Mouse (Mus musculus) layer of hippocampus, postnatal 36 days (tissue): ENCODE data around the gene Babam1. TPM values are rescaled to one million over a fixed set of nuclear protein-coding genes. Genes with fewer than 3 reads are reported as not detected.

Source experiments
- DNase-seq, 2 experiments: peaks; one replicate each; pipeline ENCODE4 v3.0.0; 2022
- total RNA-seq, 2 experiments: library from RNA; stranded (reverse); gene quantifications; 2 replicates each; pipeline ENCODE4 v1.2.3; 2021

The Babam1 gene
- 10 to 100 TPM; 92.1 to 93.4 TPM for total RNA-seq

DNA sequence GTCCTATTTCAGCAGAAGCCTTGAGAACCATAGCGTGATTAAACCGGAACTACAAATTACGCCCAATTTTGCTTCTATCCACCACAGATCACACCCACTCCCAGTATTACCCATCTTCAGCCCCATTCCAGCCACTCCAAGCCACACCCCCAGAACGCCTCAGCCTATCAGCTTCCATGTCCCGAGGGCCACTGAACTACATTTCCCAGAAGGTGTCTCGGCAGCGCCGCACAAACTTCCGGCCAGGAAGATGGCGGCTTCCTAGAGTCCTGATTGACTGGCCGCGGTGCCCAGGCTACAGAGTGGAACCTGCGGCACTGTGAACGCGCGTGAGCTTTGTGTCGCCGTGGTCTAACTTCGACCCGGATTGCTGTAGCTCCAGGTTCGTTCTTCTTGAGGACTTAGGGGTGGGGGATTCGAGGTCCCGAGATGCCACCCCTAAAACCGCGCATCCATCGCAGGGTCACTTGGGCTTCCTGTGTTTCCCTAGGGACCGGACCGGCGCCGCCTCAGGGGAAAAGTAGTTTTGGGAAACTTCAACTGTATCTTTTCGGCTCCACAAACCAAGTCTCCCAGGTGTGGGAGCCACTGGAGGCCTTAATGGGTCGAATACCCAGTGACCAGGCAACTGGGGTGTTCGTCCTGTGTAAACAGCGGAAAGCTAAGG is at the start of gene Babam1:
TSS of gene Babam1 (plus strand) at position 223 of the 667 bp plus-strand sequence.
- DNase-seq = peak; percentile 92

DNA sequence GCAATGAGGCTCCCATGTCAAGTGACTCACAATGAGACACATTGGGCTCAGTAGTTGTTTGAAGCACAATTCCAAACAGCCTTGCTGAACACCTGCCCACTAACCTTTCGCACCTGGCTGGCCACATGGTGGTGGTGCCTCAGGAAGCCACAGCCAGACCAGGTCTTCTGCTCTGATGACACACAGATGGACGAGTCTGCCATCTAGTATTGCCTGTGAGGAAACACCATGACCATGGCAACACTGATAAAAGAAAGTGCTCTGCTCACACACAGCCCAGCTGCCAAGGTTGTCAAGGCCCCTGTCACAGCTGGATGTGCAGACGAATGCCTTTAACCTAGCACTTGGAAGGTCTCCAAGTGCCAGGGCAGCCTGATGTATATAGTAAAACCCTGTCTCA is 45.5 kb upstream of the Babam1 start:
- DNase-seq = no peak

DNA sequence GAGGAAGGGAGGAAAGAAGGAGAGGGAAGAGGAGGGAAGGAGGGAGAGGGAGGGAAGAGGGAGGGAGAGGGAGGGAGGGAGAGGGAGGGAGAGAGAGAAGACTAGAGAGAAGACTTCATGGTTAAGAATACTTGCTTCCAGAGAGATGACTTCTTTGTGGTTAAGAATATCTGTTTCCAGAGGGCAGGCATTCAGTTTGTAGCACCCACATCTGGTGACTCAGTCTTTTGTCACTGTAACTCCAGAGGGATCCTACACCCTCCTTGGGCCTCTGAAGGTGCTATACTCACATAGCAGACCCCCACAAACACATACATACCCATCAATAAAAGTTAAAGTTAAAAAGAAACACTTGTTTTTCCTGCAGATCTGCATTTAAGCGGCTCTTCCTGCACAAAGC is 45.1 kb upstream of the Babam1 start:
- DNase-seq = no peak

DNA sequence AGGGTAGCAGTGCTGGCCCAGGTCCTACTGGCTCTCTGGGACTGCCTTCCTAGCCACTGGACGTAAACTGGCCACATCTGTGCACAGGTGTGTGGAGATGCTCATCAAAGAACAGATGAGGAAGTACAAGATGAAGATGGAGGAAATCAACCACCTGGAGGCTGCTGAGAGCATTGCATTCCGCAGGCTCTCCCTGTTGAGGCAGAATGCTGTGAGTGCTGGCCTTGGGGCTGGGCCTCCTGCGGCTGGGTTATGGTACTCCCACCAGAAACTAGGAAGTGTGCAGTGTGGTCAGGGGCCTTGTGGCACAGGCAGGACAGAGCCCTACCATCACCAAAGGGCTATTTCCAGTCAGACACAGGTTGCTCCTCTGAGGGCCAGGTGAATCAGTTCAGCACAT is 38.6 kb upstream of the Babam1 start:
- DNase-seq = no peak

DNA sequence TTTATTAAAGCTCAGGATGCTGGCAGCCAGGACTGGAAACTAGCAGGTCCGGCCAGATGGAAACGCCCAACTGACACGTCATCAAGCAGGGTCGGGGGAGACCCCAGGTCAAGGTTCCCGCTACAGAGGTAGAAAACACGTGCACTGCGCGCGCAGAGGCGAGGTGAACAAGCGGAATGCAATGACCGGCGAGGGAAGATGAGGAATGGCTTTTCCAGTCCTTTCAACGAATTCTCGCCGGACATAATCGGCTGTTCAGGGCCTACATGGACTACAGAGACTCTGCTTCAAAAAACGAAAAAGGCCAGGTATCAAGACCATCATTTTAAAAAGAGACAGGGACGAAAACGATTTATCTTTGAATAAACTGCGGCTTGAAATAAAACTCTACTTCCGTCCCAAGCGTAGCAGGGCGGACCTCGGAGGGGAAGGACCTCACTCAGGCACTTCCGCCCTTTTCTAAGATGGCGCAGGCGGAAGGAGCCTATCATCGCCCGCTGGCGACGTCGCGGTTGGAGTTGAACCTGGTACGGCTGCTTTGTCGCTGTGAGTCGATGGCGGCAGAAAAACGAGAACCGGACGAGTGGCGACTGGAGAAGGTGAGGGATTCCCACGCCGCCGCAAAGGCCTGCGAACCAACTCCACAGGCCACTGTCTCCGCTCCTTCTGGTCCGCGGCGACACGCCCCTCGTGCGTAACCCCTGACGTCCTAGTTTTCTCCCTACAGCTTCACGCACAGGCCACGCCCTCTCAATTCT is 29.7 kb upstream of the Babam1 start, which contains the start of gene Use1:
TSS of gene Use1 (plus strand) at position 78 of the 758 bp plus-strand sequence.
- peak; percentile 93 to 94 for DNase-seq

DNA sequence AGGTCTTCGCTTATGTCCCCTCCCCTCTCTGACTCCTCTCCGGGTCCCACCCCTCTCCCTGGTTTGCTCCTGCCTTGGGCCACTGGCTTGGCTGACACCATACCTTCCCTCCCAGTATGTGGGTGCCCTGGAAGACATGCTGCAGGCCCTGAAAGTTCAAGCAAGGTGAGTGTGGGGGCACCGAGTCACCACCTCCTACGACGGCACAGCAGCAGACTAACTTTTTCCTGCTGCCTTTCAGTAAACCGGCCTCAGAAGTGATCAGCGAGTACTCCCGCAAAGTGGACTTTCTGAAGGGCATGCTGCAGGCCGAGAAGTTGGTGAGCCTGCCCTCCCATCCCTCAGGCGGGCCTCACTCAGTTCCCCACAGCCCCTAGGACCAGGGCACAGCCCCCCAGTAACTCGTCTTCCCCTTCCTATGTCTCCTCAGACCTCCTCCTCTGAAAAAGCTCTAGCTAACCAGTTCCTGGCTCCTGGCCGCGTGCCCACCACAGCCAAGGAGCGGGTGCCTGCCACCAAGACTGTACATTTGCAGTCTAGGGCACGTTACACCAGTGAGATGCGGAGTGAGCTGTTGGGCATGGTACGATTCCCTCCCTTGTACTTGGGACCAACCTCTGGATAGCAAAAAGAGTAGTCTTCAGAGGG is 29.0 kb upstream of the Babam1 start:
- DNase-seq = no peak

DNA sequence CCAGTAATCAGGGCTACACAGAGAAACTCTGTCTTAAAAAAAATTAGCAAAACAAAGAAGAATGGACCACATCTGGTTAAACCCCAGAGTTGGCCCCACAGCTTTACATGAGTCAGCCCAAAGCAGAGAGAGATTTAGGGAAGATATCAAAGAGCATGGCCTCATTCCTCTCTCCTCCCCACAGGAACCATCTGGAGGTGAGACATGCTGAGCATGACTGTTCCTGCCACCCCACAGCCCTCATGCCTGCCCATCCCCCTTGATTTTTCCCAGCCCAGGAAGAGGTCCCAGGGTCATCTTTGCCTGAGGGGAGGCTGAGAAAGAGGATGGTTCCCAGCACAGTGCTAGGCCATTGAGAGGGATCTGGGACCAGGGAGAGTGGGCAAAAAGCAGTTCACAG is 28.3 kb upstream of the Babam1 start:
- no peak for DNase-seq

DNA sequence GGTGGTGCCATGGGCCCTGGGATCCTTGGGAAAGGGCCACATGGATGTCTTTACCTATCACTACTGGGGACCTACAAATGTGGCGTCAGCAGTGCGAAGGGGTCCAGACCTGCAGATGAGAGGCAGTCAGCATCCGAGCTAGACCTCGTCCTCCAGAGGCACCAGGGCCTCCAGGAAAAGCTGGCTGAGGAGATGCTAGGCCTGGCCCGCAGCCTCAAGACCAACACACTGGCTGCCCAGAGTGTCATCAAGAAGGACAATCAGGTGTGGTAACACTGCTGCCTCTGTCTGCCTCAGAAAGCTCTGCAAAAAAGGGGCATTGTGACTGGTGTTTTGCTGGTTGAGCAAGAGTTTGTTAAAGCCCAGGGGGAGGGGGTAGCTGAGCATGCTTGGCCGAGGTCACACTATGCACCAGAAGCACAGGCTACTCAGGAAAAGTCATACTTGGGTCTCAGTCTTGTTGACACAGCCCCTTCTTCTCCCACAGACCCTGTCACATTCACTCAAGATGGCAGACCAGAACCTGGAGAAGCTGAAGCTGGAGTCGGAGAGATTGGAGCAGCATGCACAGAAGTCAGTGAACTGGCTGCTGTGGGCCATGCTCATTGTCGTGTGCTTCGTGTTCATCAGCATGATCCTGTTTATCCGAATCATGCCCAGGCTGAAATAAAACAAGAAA is 27.5 kb upstream of the Babam1 start:
- no peak for DNase-seq

DNA sequence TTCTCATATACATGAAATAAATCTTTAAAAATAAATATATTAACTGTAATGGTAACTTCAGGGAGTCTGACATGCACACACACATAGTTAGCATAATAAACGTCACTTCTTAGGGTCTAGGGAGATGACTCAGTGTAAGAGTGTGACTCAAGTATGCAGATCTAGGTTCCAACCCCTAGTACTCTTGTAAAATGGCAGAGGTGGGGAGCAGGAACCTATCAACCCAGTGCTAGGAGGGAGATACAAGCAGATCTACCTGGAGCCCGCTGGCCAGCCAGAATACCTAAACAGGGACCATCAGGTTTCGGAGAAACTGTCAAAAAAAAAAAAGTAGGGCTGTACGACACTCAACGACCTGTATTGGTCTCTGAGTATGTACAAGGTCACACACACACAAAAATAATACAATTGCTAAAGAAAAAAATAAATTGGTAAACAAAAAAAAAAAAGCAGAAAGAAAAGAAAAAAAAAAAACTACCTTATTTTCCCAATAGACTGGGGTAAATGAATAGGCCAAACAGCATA is 25.9 kb upstream of the Babam1 start:
- DNase-seq = no peak

DNA sequence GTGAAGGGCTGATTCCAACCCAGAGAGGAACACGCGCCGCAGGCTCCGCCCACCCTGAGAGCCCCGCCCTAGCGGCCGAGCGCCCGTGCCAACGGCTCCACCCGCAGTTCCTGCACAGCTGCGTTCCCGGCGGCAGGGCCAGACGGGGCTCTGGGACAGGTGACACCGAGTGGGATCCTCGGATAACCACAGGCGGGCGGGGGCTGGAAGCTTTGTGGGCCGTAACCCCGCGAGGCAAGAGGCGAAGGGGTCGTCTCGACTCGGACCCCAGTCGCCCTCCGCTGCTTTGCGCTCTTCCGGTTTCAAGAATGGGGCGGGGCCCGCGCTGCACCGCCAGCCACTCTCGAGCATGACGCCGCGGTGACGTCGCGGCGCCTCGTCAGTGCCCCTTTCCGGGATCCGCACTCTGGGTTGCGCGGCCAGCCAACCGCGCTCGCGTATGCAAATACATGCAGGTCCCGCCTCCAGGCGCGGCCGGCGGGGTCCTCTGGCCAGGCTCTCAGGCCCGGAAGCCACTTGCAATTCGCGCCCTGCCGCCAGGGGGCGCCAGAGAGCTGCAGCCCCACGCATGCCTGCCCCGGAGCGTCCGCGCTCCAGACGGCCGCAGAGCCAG is 25.3 kb upstream of the Babam1 start, which contains the start of gene Ocel1:
TSS of gene Ocel1 (plus strand) at position 63 of the 613 bp plus-strand sequence.
- DNase-seq = peak; percentile 94 to 98

DNA sequence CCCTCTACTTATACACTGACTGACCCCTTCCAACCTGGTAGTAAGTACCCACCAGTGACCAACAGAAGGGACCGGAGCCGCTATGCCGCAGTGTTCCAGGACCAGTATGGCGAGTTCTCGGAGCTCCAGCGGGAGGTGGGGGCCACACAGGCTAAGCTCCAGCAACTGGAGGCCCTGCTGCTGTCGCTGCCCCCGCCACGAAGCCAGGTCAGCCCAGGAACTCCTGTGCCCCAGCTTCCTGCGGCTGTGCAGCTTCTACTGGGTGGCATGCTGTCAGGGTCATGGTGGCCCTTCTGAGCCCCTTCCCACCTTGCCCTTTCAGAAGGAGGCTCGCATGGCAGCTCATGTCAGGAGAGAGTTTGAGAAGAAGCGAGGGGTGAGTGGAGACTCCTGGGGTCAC is 24.2 kb upstream of the Babam1 start:
- no peak for DNase-seq

DNA sequence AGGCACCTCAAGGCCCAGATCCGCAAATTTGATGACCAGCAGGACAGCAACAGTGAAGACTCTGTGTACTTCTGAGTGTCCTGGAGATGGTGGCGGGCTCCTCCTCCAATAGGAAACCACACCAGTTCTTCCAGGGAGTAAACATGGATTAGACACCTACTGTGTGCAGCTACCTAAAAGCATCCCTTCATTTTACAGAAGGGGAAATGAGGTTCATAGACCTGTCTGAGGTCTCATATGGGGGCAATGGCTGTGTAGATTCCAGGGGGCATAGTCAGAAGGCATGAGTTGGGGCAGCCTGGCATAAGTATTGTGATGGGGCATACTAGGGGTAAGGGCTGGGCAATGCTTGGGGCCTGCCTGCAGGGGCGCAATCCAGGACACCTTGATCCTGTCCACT is 23.7 kb upstream of the Babam1 start:
- no peak for DNase-seq

DNA sequence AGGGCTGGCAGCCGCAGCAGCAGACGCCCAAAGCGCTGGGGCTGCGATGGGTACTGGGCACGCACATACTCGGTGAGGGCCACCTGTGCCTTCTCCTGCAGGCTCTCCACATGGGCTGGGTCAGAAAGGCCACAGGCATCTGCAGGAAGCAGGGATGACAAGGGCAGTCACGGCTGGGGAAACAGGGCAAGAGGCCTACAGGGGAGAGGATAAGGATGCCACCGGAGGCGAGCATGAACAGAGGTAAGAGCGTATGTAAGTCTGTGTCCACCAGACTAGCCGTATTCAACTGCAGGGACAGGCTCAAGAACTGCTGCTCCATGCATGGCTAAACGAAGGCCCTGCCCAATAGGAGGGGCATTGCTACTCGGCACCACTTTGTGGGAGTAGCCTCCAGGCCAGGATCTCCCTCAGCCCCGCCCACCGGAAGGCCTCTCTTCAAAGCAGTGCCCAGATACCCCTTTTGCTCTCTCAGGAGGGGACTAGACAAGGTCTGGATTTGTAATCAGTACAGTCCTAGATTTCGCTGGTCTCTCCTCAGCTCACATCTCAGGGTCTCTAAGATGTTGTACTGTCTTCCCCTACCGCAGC is 21.9 kb upstream of the Babam1 start:
- DNase-seq = no peak

DNA sequence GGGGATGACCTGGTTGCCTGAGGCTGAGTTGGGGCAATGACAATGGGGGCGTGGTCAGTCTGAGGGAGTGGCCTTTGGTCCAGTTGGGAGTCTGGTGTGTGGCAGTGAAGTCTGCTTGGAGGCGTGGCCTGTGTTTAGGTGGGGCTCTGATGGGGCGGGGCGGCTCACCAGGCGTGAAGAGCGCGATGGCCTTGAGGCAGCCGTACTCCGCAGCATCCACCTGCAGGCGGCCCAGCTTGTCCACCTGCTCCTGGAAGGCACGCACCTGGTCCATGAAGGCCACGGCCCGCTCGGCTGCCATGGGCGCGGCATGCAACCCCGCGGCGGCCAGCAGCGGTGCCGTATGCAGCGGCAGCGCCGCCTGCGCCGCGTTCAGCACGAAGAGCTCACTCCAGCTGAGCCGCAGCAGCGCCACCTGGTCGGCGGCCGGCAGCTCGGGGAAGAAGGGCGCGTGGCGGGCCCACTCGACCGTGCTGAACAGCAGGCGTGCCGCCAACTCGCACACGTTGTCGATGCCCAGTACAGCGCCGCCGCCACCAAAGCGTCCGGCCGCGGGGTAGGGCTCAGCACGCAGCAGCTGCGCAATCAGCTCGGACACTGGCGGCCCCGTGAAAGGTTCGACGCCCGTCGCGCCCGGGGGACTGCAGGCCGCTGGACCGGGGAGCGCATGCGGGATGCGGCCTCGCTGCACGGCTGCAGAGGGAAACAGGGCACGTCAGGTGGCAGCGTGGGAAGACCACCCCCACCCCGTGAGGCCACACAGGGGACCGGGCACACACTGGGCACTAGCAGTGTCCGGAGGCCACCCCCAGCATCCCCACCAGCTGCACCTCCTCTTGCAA is 20.9 kb upstream of the Babam1 start:
- peak in 1 of 2 experiments; percentile 55 for DNase-seq

DNA sequence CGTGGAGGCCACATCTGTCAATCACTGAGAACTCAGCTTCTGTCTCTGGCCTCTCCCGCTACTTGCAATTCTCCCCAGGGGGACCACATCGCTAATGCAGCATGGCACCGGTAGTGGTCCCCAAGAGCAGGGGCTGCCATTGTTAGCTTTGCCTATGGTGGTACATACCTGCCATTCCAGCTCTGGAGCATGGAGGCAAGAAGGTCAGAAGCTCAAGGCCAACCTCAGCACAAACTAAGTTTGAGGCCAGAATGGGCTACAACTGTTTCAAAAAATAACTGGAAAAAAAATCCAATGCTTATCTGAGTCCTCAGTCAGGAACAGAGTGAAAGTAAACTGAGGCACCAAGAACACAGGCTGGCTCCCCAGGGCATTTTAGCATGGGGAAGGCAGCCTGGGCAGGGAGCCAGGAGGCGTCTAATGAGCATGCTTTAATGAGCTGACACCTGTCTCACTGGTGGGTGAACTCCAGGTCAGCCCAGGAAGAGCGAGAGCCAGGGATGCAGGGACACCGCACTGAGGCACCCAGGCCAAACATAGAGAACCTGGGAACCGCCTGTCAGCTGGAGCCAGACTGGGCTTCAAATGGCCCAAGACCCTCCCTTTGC is 20.1 kb upstream of the Babam1 start:
- DNase-seq = no peak

DNA sequence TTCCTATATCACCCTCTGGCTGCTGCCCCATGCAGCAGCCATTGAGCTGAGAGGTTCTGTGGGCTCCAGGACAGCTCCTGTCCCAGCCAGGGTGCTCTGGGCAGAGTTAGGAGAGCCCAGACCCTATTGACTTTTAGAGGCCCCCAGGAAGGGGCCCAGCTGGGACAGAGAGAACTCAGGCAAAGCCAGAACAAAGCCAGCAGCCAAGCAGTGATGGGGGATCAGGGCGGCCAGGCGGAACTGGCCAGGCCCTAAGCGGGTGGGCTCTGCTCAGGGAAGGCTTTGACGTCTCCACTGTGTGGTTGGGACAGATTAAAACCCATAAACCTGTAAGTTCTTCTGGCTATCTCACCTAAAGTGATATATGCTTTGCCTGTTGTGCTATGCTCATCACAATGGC is 17.7 kb upstream of the Babam1 start:
- no peak for DNase-seq

DNA sequence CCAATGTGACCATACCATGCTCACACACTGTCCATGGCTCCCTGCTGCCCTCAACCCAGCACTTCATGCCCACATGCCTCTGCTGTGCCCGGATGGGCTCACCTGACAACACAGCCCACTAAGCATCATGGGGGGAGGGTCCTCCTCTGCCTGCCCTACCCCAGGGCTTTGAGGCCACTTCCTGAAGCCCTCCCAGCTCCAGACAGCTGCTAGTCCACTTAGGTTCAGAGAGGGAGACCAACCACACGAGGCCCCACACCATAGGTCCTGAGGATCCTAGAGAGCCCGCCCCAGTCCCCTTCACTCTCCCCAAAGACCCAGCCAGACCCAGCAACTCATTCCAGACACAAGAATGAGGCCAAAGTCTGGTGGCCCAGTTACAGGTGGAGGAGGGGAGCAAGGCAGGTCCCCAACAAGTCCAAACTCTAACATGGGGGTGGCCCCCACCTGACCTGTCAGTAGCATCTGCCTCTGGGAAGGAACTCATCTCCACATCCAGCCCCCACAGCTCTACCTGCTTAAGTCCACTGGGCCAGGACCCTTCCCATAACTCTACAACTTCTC is 17.1 kb upstream of the Babam1 start:
- no peak for DNase-seq

DNA sequence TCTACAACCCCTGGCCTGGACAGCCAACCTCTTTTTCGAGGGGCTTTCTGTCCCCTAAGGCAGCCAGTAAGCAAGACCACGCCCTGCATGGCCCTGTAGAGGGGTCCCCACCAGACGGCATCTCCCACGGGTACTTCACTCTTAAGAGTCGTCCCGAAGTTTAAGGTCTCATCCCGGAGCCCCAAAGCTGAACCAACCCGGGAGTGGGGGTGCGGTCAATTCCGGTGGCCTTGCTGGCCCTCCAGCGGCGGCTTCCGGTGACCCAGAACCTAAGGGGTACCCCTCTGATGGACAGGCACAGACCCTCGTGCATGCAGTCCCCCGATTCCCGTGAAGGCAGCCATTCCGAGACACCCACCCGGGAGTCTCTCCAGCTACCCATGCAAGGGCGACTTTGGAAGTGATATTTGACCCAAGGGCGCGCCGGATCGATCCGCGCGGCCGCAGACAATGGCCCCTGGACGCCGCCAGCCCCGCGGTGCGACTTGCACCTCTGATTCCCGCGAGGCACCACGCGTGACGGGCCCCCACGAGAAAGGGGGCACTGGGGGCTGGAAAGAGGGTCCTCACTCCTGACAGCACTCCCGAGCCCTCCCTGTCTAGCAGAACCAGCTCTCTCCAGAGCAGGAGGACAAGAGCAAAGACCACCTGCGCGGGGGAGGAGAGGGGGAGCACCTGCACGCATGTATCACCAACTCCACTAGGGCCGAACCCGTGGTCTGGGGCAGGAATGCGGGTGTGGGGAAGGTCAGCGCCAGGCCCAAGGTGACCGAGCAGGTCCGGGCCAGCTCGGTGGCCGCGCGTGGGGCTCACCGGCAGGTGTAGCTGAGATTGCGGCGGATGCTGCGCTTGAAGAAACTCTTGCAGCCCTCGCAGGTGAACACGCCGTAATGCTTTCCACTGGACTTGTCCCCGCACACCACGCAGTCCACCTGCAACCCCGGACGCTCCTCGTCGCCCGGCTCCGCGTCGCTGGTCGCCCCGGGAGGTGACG is 16.2 kb upstream of the Babam1 start:
- no peak for DNase-seq
